Mouse (Mus musculus) liver, postnatal 0 days (tissue): ENCODE measurements around the gene Fank1. TPM values are rescaled to one million over a fixed set of nuclear protein-coding genes. Genes with fewer than 3 reads are reported as not detected.

ENCODE experiments used
- ATAC-seq: fragments of 200-750 bp; cut with Nextera tagmentation; 2 replicates; pipeline ENCODE4 v1.8.0; 2017; ENCODE audit warnings: mild to moderate bottlenecking, moderate library complexity
- DNase-seq: peaks from one replicate; pipeline ENCODE4 v3.0.0-alpha.2; 2016
- H3K27ac ChIP-seq: fragments of 300-500 bp; sonication (generic); 2 replicates; pipeline ENCODE4 v1.5.1; 2014; ENCODE audit warnings: antibody characterized with exemption, moderate library complexity, mild to moderate bottlenecking, low read depth
- H3K27me3 ChIP-seq: fragments of 300-500 bp; sonication (generic); 2 replicates; pipeline ENCODE4 v1.6.1; 2014; ENCODE audit warnings: low read length, control low read depth, mixed read lengths; ENCODE audit not compliant: insufficient read depth
- H3K36me3 ChIP-seq: fragments of 300-500 bp; sonication (generic); replicated peaks from 2 replicates; pipeline ENCODE4 v1.6.1; 2014; ENCODE audit warnings: mild to moderate bottlenecking, control low read depth, low read length, moderate library complexity, mixed read lengths; ENCODE audit not compliant: insufficient read depth
- H3K4me1 ChIP-seq: fragments of 300-500 bp; sonication (generic); 2 replicates; pipeline ENCODE4 v1.6.1; 2014; ENCODE audit warnings: antibody characterized with exemption, mild to moderate bottlenecking, control low read depth; ENCODE audit not compliant: insufficient read depth
- H3K4me2 ChIP-seq: fragments of 300-500 bp; sonication (generic); 2 replicates; pipeline ENCODE4 v1.6.1; 2014; ENCODE audit warnings: low read depth, mild to moderate bottlenecking, low read length, moderate library complexity, mixed read lengths
- H3K4me3 ChIP-seq: fragments of 300-500 bp; sonication (generic); 2 replicates; pipeline ENCODE4 v1.5.1; 2014; ENCODE audit warnings: low read depth, low read length
- H3K9ac ChIP-seq: fragments of 300-500 bp; sonication (generic); replicated peaks from 2 replicates; pipeline ENCODE4 v1.6.1; 2014; ENCODE audit warnings: mild to moderate bottlenecking, moderate library complexity
- H3K9me3 ChIP-seq: fragments of 300-500 bp; sonication (generic); 2 replicates; pipeline ENCODE4 v1.6.1; 2016; ENCODE audit warnings: mild to moderate bottlenecking, control low read depth, low read length, mixed read lengths
- CTCF ChIP-seq: sonication (generic); IDR thresholded peaks from 2 replicates; pipeline ENCODE4 v1.5.1; 2016; ENCODE audit warnings: antibody characterized with exemption, low read depth
- EP300 ChIP-seq: IDR thresholded peaks from 2 replicates; pipeline ENCODE4 v1.6.1; 2016; ENCODE audit warnings: antibody characterized with exemption, low read depth, mild to moderate bottlenecking
- WGBS: fragments of 180-500 bp; shearing (Covaris S2); extraction: QIAGEN DNeasy Blood & Tissue Kit; methylation state at CpG from one replicate; pipeline ENCODE4 v1.1.7; 2014; ENCODE audit not compliant: insufficient replicate concordance; 5-methylcytosine and 5-hydroxymethylcytosine counted together
- polyA plus RNA-seq: library from polyadenylated mRNA; unstranded; fragments of >200 nt; fragmentation: Nextera tagmentation; extraction: Ambion mirVana; gene quantifications from 2 replicates; pipeline ENCODE4 v1.2.1, GENCODE M21; 2015

The Fank1 gene
- polyA plus RNA-seq, 1 experiment from 2014 or later: not detected

GRCm38 (mm10) chr7:133916230-133916629 lies 139.6 kb downstream of the Fank1 start:
- no peak for TF ChIP-seq CTCF
- no peak for TF ChIP-seq EP300
- Histone ChIP-seq H3K9me3 (no peaks in the 10 kb centered on the region), H3K36me3 (no peaks in the 10 kb centered on the region), H3K27ac (no peak overlapping the region), H3K4me1 (no peaks in the 10 kb centered on the region), H3K9ac (no peak overlapping the region), H3K27me3 (no peaks in the 10 kb centered on the region), H3K4me2 (no peak overlapping the region), H3K4me3 (no peak overlapping the region)
- WGBS: 49% methylated on average over 9 of the region's 9 CpGs
- DNase-seq (no peak), ATAC-seq (no peak)

GRCm38 (mm10) chr7:133919306-133919705 lies 142.6 kb downstream of the Fank1 start:
- Histone ChIP-seq H3K27ac (no peak overlapping the region), H3K4me3 (no peak overlapping the region), H3K9me3 (no peaks in the 10 kb centered on the region), H3K36me3 (no peaks in the 10 kb centered on the region), H3K27me3 (no peaks in the 10 kb centered on the region), H3K4me1 (no peaks in the 10 kb centered on the region), H3K4me2 (no peak overlapping the region), H3K9ac (no peak overlapping the region)
- TF ChIP-seq EP300: no peak
- TF ChIP-seq CTCF: no peak
- ATAC-seq: no peak
- no peak for DNase-seq
- 64% methylated on average over 5 of the region's 5 CpGs for WGBS

DNA sequence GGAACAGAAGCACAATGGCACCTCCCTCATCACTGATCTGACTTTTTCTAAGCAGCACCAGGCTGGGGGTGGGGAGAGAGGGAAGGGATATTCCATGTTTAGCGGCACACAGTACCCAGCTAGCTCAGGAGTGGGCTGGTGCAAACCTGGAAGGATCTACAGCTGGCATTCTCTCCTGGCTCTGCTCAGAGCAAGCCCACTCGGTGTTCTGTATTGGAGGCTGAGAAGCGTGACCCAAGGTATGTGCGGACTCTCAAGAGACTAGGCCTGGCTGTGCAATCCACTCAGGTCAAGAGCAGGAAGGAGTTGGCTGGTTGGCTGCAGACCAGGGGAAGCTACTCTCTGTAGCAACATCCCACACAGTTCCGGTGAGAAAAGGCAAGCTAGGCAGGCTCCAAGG lies 143.3 kb downstream of the Fank1 start:
- no peak overlapping the region for H3K4me3 ChIP-seq
- ATAC-seq: no peak
- TF ChIP-seq CTCF: no peak
- TF ChIP-seq EP300: no peak
- H3K4me2 ChIP-seq: no peak overlapping the region
- H3K9ac ChIP-seq: no peak overlapping the region
- no peak for DNase-seq
- H3K36me3 ChIP-seq: no peaks in the 10 kb centered on the region
- H3K9me3 ChIP-seq: no peaks in the 10 kb centered on the region
- H3K4me1 ChIP-seq: no peaks in the 10 kb centered on the region
- 75% methylated on average over 5 of the region's 5 CpGs for WGBS
- no peak overlapping the region for H3K27ac ChIP-seq
- H3K27me3 ChIP-seq: no peaks in the 10 kb centered on the region

- 59% methylated on average over 7 of the region's 7 CpGs for WGBS
- Histone ChIP-seq H3K4me2 (no peak overlapping the region), H3K4me1 (no peaks in the 10 kb centered on the region), H3K9me3 (no peaks in the 10 kb centered on the region), H3K36me3 (no peaks in the 10 kb centered on the region), H3K27me3 (no peaks in the 10 kb centered on the region), H3K9ac (no peak overlapping the region), H3K27ac (no peak overlapping the region), H3K4me3 (no peak overlapping the region)
- DNase-seq: no peak
- ATAC-seq: no peak
- TF ChIP-seq EP300 (no peak), CTCF (no peak)
These were observed 144.1 kb downstream of the Fank1 start for GRCm38 (mm10) chr7:133920724-133921123.

- DNase-seq: no peak
- Histone ChIP-seq H3K36me3 (no peaks in the 10 kb centered on the region), H3K4me1 (no peaks in the 10 kb centered on the region), H3K4me3 (no peak overlapping the region), H3K27me3 (no peaks in the 10 kb centered on the region), H3K4me2 (no peak overlapping the region), H3K9ac (no peak overlapping the region), H3K27ac (no peak overlapping the region), H3K9me3 (no peaks in the 10 kb centered on the region)
- no peak for ATAC-seq
- WGBS: 81% methylated on average over 4 of the region's 4 CpGs
- TF ChIP-seq EP300 (no peak), CTCF (no peak)
These were observed 144.6 kb downstream of the Fank1 start for GRCm38 (mm10) chr7:133921291-133921690.

DNA sequence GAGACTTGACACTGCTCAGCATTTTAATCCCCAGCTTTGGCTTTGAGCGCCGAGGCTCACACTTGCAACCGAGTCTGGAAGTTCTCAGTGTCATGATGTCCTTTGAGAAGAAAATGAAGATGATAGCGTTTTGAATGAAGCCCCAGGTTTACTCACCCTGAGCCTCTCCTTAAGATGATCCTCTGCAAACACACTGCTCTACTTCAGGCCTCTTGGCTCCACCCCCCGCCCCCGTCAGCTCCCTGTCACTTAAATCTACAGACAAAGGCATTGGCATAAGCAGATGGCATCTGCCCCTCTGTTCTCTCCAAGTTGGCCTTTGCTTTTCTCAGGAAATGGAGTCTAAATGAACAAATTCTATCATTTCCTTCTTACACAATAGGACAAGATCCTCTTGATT lies 147.3 kb downstream of the Fank1 start:
- ATAC-seq (no peak), DNase-seq (no peak)
- Histone ChIP-seq H3K9me3 (no peaks in the 10 kb centered on the region), H3K4me3 (no peak overlapping the region), H3K9ac (no peak overlapping the region), H3K27me3 (no peaks in the 10 kb centered on the region), H3K4me2 (no peak overlapping the region), H3K4me1 (no peaks in the 10 kb centered on the region), H3K27ac (no peak overlapping the region; the same call in 1 of the 2 replicates), H3K36me3 (no peaks in the 10 kb centered on the region)
- TF ChIP-seq CTCF: no peak
- no peak for TF ChIP-seq EP300
- 45% methylated on average over 6 of the region's 6 CpGs for WGBS

DNA sequence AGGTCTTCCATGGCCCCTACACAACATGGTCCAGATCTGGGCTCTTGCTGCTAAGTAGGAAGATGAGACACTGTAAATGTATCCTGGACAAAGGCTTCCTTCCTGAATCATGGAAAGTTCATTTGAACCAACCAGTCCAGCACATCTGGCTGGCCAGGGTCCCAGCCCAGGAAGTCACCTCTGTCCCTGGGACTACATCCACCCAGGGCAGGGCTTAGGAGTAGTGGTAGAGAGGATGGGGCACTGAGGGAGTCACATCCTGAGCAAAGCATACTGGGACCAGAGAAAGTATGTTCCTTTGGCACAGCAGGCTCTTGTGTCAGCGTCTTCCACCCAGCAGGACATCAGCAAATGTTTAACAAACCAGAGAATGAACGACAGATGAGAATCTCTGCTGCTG lies 149.1 kb downstream of the Fank1 start:
- Histone ChIP-seq H3K27ac (no peak overlapping the region), H3K4me2 (no peak overlapping the region), H3K4me1 (no peaks in the 10 kb centered on the region), H3K9ac (no peak overlapping the region), H3K9me3 (no peaks in the 10 kb centered on the region), H3K27me3 (no peaks in the 10 kb centered on the region), H3K4me3 (no peak overlapping the region), H3K36me3 (no peaks in the 10 kb centered on the region)
- ATAC-seq (no peak), DNase-seq (no peak)
- TF ChIP-seq CTCF: no peak
- TF ChIP-seq EP300: no peak
- 51% methylated on average over 2 of the region's 2 CpGs for WGBS
